Mouse (Mus musculus) ovary, postnatal 14 days (tissue): ENCODE measurements around the gene Pkig.
A peak's percentile ranks its signal among the peaks of the same experiment; 100 is the strongest.
"Not testable (repeated sequence)": the region's sequence is repeated elsewhere in the genome, so short reads cannot be mapped to it uniquely, and the experiment has no call there.

ENCODE experiments used
- DNase-seq: peaks from one replicate; pipeline ENCODE4 v3.0.0; 2022; ENCODE audit warnings: low spot score

Pkig gene

DNA sequence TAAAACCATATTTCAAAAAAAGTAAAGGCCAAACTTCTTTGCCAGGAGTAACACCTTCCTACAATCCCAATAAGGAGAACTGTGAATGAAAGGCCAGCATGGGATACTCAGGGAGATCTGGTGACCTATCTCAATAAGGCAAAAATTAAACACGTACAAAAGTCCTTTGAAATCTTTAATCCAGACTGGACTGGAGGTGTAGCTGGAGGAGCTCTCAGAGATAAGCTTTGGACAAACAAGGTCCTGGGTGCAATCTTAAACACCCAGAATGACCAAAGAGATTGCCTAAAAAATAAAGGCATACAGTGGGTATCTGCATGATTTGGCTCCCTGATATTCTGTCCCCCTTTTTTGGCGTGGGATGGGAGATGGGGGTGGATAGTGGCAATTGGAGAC lies 14.6 kb upstream of the Pkig start:
- DNase-seq, result no peak

DNA sequence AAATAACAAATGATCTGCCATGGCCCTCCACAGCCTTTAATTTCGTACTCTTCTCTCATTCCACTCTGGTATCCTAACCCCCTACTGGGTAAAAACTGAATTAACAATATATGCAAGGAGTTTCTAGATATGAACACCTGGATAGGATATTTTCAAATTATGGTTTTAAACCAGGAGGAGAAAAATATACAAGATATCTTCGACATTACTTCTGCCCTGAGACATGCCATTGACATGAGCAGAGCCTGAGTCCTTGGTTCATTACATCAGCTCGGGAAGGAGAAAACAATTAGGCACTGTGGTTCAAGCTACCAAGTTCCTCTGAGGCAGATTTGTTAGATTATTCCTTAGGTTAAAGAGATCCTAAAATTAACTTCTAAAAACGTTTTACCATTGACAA lies 14.1 kb upstream of the Pkig start:
- no peak for DNase-seq

- peak; percentile 99 for DNase-seq
These were observed 13.4 kb upstream of the Pkig start, which contains the start of gene Serinc3 for GRCm38 (mm10) chr2:163644575-163645385. Gene Serinc3 (minus strand): TSS chr2:163645131.

DNA sequence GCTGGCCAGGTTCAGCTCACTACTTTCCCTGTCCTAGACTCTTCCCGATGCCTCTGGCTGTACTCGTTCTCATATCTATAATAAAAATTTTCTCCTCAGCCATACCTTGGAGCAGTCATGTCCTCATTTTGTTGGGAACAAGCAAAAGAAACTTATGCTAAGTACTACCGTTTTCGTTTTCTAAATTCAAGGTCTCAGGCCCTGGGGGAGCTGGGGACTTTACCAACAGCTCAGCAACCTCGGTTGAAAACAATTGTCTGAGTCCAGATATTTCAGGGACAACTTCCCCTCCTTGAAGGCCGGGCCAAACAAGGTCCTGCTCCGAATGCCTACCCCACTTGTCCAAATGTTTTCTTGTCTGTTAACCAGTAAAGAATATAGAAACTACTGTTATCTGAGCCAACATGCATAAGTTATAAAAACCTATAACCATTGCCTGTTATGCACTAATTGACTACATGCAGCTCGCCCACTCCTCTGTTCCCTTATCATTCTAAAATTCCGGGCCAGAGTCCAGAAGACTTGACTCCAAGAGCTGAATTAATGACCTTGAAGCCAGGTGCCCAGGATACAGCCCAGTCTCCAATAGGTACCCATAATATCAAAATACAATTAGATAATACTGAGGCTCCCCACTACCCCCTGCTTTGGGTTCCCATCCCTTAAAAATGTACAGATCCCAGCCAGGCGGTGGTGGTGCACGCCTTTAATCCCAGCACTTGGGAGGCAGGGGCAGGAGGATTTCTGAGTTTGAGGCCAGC lies 12.3 kb upstream of the Pkig start:
- DNase-seq, result no peak

- no peak for DNase-seq
These were observed 11.6 kb upstream of the Pkig start for GRCm38 (mm10) chr2:163646461-163647080.

DNA sequence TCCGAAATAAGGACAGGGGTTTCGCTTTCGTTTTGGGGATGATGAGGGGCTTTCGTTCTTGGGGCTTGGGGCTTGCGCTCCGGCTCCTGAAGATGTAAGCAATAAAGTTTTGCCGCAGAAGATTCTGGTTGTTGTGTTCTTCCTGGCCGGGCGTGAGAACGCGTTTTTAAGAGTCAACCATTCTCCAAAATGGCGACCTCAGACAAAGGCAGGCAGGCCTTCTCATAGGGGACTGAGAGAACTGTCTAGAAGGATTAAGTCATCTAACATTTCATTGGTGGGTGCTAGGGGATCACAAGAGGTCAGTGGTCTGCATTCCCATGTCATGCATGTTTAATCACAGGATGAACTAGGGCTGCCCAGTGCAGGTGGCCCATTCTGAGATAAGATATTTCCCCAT lies 2.5 kb upstream of the Pkig start:
- DNase-seq, result not testable (repeated sequence)

DNA sequence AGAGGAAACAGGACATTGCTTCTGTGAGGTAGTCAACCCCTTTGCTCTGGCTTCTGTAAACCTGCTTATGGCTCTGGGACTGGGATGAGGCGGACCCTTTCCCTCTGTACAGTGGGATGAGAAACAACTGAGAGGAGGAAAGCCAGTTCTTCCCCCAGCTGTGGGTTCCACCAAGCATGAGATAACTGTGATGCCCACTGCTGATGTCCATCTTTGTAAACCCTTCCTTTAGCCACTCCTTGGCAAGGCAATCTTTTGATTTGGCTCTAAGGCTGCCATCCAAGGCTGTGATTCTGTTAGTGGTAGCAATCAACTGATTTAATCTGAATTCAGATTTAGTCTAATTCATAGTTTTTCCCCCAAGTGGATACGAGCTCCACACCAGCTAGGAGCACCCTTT lies 700 bp upstream of the Pkig start:
- DNase-seq, result no peak

DNA sequence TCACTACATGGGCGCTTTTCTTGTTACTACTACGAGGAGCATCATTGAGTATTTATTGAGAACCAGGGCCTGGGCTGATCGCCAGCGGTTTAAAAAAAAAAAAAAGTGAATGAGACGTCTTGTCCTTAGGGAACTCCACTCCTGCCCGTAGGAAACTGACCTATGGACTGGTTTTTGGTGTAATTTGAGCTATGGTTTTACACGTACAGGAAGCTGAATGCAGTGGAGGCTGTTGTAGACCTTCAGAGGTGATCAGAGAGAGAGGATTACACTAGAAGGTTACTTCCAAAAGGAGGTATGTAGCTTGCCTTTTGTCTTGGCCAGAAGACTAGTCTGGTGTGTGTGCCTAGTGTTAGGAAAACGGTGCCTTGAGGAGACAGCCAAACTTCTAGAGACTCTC lies 755 bp downstream of the Pkig start:
- DNase-seq, result no peak

GRCm38 (mm10) chr2:163659431-163659830 lies 1.2 kb downstream of the Pkig start:
- no peak for DNase-seq

DNA sequence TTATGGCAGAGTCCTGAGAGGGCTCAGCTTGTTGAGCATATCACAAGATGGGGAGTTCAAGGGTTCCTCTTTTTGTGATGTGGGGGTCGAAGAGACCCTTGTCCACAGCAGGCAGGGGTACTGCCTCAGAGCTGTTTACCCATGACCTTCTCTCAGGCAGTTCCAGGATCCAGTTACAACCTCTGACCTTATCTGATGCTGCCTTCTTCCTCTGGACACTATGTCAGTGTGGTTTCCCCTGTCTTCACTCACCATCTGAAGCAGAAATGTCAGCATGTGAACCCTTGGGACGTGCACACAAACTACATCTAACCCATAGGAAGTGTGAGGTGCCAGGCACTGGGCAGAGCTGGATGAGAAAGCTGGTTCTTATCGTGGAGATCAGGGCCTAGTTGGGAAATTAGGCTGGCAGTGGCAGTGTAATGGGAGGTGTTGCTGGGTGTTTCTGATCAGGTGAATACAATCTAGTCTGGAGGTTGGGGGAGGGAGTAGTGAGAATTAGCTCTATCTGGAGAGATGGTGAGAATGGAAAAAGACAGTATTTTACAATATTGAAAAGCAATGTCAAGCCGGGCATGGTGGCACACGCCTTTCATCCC lies 2.0 kb downstream of the Pkig start:
- no peak for DNase-seq

- no peak for DNase-seq
These were observed 3.2 kb downstream of the Pkig start for GRCm38 (mm10) chr2:163661371-163661850.

- DNase-seq, result no peak
These were observed 3.9 kb downstream of the Pkig start for GRCm38 (mm10) chr2:163662076-163662475.

GRCm38 (mm10) chr2:163662698-163663221 lies 4.6 kb downstream of the Pkig start:
- DNase-seq, result no peak

- no peak for DNase-seq
These were observed 5.7 kb downstream of the Pkig start for GRCm38 (mm10) chr2:163663930-163664329.

DNA sequence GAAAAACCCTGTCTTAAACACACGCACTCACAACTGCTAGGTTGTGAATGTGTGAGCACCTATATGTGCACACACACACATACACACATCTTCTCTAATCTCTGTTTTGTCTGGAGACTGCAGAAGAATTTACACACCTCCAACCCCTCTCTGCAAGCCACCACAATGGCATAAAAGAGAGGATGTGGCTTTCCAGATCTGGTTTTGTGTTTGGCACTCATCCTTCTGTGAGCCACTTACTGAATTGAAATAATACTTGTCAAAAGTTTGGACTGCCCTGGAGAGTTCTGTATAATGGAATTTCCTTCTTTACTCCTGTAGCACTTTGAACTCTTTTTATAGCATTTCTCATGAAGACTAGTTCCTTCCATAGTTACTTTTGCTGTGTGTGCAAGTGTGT lies 8.9 kb downstream of the Pkig start:
- DNase-seq, result no peak

DNA sequence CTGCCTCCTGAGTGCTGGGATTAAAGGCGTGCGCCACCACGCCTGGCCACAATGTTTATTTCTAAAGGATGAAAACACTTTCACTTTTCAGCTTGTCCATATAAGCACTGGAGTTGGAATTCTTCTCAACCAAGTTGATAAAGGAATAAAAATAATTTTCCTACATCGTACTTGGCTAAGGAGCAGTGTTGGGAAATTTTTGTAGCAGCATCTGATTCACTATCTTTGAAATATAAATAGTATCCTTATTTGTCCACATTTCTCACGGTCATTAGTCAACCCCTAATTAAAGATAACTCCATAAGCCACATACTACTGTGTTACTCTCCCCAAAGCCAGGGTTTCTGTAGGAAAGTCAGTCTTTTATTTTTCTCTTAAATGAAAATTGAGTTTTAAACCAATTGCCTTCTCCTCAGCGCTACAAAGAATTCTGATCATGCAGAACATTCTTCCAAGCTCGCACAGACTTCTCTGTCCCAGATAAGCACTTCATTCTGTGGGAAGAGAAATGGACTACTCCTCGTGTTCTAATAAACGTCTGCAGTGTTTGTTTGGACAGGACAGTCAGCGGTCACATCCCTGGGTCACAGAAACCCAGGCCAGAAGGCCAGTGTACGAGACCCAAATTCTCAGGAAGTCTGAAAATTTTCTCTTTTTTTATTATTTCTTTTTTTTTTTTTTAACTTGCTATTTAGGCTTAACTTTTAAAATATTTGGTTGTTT lies 12.8 kb downstream of the Pkig start:
- DNase-seq, result no peak

DNA sequence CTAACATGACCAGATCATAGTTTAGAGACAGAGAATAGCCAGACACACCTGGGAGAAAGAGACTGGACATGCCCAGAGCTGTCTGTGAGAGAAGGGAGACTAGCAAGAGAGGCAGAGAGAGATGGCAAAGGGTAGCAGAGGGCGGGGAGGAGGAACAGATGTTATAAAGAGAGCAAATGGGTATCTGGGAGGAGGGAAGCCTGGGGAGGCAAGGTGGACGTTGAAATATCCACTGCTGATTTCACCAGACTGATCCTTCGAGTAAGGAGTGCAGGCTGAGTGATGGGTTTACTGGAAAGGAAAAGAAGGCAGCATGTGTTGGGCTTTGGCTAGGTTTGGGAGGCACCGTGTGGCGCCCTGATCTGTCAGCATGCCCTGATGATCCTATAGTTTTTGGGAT lies 16.2 kb downstream of the Pkig start:
- DNase-seq, result no peak

- DNase-seq, result no peak
These were observed 17.0 kb downstream of the Pkig start for GRCm38 (mm10) chr2:163675144-163675619.

DNA sequence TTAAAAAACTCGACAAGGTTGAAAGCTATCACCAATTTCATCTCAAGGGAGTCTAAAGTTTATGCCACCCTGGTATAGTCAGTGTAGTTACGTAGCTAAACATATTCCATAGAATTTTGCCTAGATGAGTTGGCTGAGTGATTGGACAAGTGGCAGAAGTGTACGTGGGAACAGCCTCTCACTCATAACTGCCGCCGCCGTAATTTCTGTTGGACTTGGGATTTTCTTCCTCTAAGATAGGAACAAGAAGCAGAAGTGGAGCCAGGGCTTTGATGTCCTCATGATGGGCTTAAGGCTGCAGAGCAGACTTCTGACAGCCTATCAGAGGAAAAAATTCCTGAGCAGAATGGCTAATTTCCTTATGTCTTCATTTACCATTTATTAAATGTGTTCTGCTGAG lies 17.5 kb downstream of the Pkig start:
- no peak for DNase-seq

DNA sequence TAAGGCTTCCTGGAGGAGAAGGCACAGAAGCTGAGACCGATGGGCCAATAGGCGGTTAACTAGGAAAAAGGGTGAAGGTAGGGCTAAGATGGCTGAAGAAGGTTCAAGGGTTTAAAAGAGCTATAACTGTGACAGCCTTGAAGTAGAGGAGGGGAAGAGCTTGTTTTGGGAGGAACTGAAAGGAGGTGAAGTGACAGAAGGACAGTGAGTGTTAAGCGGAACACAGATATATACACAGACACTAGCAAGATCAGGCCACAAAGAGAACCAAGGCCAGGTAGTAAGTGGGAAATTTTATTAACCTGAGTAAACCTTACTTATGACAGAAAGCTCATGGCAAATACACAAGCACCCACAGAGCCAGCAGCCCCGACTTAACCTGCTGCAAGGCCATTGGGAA lies 18.1 kb downstream of the Pkig start:
- DNase-seq, result no peak

DNA sequence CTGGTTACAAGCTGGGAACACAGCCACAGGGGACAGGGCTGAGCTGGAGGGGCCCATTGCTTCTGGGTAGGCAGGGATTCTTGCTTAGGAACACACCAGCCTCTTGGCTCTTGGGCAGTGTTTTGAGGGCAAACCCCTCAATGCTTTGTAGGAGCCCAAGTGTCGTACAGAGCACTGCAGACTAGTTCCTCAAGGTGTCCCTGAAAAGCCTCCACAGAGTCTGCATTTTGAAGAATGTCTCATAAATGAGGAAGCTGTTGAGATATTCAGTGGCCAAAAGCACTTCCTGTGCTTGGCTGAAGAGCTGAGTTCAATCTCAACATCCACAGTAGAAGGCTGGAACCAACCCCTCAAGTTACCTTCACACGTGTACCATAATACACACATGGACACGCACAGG lies 18.6 kb downstream of the Pkig start:
- DNase-seq, result no peak
